22 mouse cellular contexts compared by ENCODE assay signal in genomic region chr3:94881840-94882239, GRCm38 (mm10). TPM values are rescaled to one million over a fixed set of nuclear protein-coding genes. Genes with fewer than 3 reads are reported as not detected.
DNase-seq lines count a peak whose midpoint lies in the region; TF ChIP-seq lines count a peak whose summit lies in the region.
"Had no signal": no experiment of that assay in that cellular context is flagged by ENCODE, and none has a peak within 500 bp of the region (broad histone marks: within the 10 kb centered on the region; RNA-seq: fewer than 3 reads in every experiment).

No protein-coding gene starts in this region.

- in situ Hi-C loops in CH12.LX (cut with MboI; ENCODE audit: low pct_ligation_motif_present, low pct_unique_long_range_greater_than_20kb, low sequenced_read_pairs): no loop called here

- no peak overlapping the region for H3K4me2 ChIP-seq in CH12.LX (ENCODE audit: insufficient read depth, low read depth, poor library complexity, severe bottlenecking)
- H3K4me2 ChIP-seq: embryonic facial prominence, embryonic 13.5 days; embryonic facial prominence, embryonic 15.5 days; forebrain, embryonic 12.5 days had no signal

- TF ChIP-seq EP300 in CH12.LX (IDR thresholded peaks at IDR 0.05; ENCODE audit: low read length) (no peak), MEL (IDR thresholded peaks at IDR 0.05; ENCODE audit: low read depth in 1 of 2, low read length in 2 of 2) (no peak)

- no peak overlapping the region for H3K9ac ChIP-seq in CH12.LX (ENCODE audit: insufficient read depth, low read depth)
- no peak overlapping the region for H3K9ac ChIP-seq in MEL (ENCODE audit: control insufficient read depth, low read depth, low read length, poor library complexity, severe bottlenecking)
- H3K9ac ChIP-seq: embryonic facial prominence, embryonic 13.5 days; embryonic facial prominence, embryonic 15.5 days; forebrain, embryonic 12.5 days had no signal

- TF ChIP-seq RAD21 in CH12.LX (IDR thresholded peaks at IDR 0.05; ENCODE audit: low read depth, low read length) (no peak), MEL (IDR thresholded peaks at IDR 0.05; ENCODE audit: low read depth, low read length) (no peak)

- no peaks in the 10 kb centered on the region for H3K9me3 ChIP-seq in CH12.LX (replicated peaks; ENCODE audit: low read length)
- H3K9me3 ChIP-seq in MEL (replicated peaks; ENCODE audit: insufficient read depth, low read length): no peaks in the 10 kb centered on the region
- H3K9me3 ChIP-seq: embryonic facial prominence, embryonic 13.5 days; embryonic facial prominence, embryonic 15.5 days; forebrain, embryonic 10.5 days; forebrain, embryonic 12.5 days; G1E had no signal

- no peak overlapping the region for H3K4me3 ChIP-seq in layer of hippocampus, adult 2 months
- H3K4me3 ChIP-seq in CH12.LX (replicated peaks in 1 of 3; ENCODE audit: low read depth in 2 of 3, low read length in 2 of 3, poor library complexity in 1 of 3): no peak overlapping the region
- no peak overlapping the region for H3K4me3 ChIP-seq in MEL (ENCODE audit: control insufficient read depth in 1 of 2, insufficient read depth in 1 of 2, low read depth in 2 of 2, low read length in 2 of 2)
- H3K4me3 ChIP-seq: embryonic facial prominence, embryonic 13.5 days; embryonic facial prominence, embryonic 15.5 days; erythroblast, embryonic 14.5 days; forebrain, embryonic 10.5 days; forebrain, embryonic 12.5 days had no signal

- peaks cover 60 to 91% of the 10 kb centered on the region in 2 experiments for H3K36me3 ChIP-seq in CH12.LX (replicated peaks in 1 of 2; ENCODE audit: control insufficient read depth in 1 of 2, insufficient read depth in 1 of 2, low read length in 1 of 2)
- peaks cover 12 to 25% of the 10 kb centered on the region in 2 experiments for H3K36me3 ChIP-seq in MEL (ENCODE audit: control insufficient read depth in 1 of 2, insufficient read depth in 2 of 2, low read length in 2 of 2)

- 0 out of 2 replicates have a peak overlapping the region, but pooled peaks have one; percentile 18 for H3K27ac ChIP-seq in layer of hippocampus, adult 2 months
- H3K27ac ChIP-seq in CH12.LX (ENCODE audit: insufficient read depth, low read depth) (no peak overlapping the region), MEL (ENCODE audit: control insufficient read depth, low read depth, low read length) (no peak overlapping the region)
- H3K27ac ChIP-seq: embryonic facial prominence, embryonic 13.5 days; embryonic facial prominence, embryonic 15.5 days; forebrain, embryonic 10.5 days; forebrain, embryonic 12.5 days had no signal

- TF ChIP-seq CTCF in layer of hippocampus, adult 2 months (conservative IDR thresholded peaks at IDR 0.05): no peak
- no peak for TF ChIP-seq CTCF in CH12.LX (conservative IDR thresholded peaks at IDR 0.05 in 1 of 2, IDR thresholded peaks at IDR 0.05 in 1 of 2; ENCODE audit: low read depth in 2 of 2, low read length in 2 of 2)
- TF ChIP-seq CTCF in MEL (IDR thresholded peaks at IDR 0.05 in 2 of 3, conservative IDR thresholded peaks at IDR 0.05 in 1 of 3; ENCODE audit: control insufficient read depth in 1 of 3, insufficient read depth in 1 of 3, low read depth in 2 of 3, low read length in 3 of 3, poor library complexity in 1 of 3, severe bottlenecking in 1 of 3): no peak

- H3K79me2 ChIP-seq in CH12.LX (replicated peaks; ENCODE audit: control insufficient read depth, extremely low read depth, insufficient read depth, poor library complexity, severe bottlenecking): peaks cover 16% of the 10 kb centered on the region
- peaks cover 17% of the 10 kb centered on the region for H3K79me2 ChIP-seq in MEL (ENCODE audit: control insufficient read depth, insufficient read depth, low read length, poor library complexity)

- no peak for TF ChIP-seq POLR2A in CH12.LX (IDR thresholded peaks at IDR 0.05; ENCODE audit: low read depth, low read length)
- TF ChIP-seq POLR2A in MEL (IDR thresholded peaks at IDR 0.05; ENCODE audit: control insufficient read depth in 1 of 2, insufficient read depth in 1 of 2, low read depth in 1 of 2, low read length in 2 of 2, poor library complexity in 1 of 2): no peak

- H3K27me3 ChIP-seq in CH12.LX (replicated peaks) (no peaks in the 10 kb centered on the region), MEL (ENCODE audit: control insufficient read depth in 1 of 2, insufficient read depth in 2 of 2, low read length in 2 of 2) (no peaks in the 10 kb centered on the region)
- H3K27me3 ChIP-seq: embryonic facial prominence, embryonic 13.5 days; embryonic facial prominence, embryonic 15.5 days; forebrain, embryonic 12.5 days had no signal

- DNase-seq in layer of hippocampus, adult 2 months (ENCODE audit: low spot score in 2 of 2): no peak
- no peak for DNase-seq in layer of hippocampus, adult 11-12 months (ENCODE audit: low spot score)
- DNase-seq in CH12.LX (ENCODE audit: extremely low read depth) (no peak), MEL (ENCODE audit: low read depth, low spot score) (no peak)
- no peak for DNase-seq in thymus, postnatal 4 days
- no peak for DNase-seq in neural tube, embryonic 10.5 days (ENCODE audit: extremely low spot score, low spot score)
- DNase-seq: adrenal gland, adult 2 months; adrenal gland, postnatal 10 days; adrenal gland, postnatal 25 days; cerebellum, adult 11 months; cerebellum, adult 18-20 months; cerebellum, adult 8-10 months; cerebellum, adult 9-11 months; cerebellum, postnatal 14 days; cerebellum, postnatal 36 days; embryo, embryonic 11 days had no signal

- dilution Hi-C loops in CH12.LX (cut with MboI; ENCODE audit: extremely low pct_ligation_motif_present, extremely low pct_unique_long_range_greater_than_20kb, low sequenced_read_pairs): no loop called here

- H3K4me1 ChIP-seq in CH12.LX (ENCODE audit: control insufficient read depth in 1 of 2, insufficient read depth in 2 of 2) (peaks cover 0 to 15% of the 10 kb centered on the region in 2 experiments; a peak in 2 of 4 replicates), MEL (ENCODE audit: control insufficient read depth in 1 of 2, insufficient read depth in 2 of 2, low read length in 2 of 2) (peaks cover 2 to 14% of the 10 kb centered on the region in 2 experiments; a peak in 2 of 4 replicates)

TF ChIP-seq in CH12.LX, 34 proteins besides CTCF, POLR2A, EP300 and RAD21:
- peak; percentile 74 for TF ChIP-seq POLR2AphosphoS2 (IDR thresholded peaks at IDR 0.05; ENCODE audit: low read depth, low read length)
- no peak for TF ChIP-seq IRF4 (IDR thresholded peaks at IDR 0.05; ENCODE audit: low read depth, low read length)
- TF ChIP-seq NRF1 (IDR thresholded peaks at IDR 0.05; ENCODE audit: low read depth, low read length): no peak

TF ChIP-seq in MEL, 35 proteins besides CTCF, POLR2A, EP300 and RAD21:
- TF ChIP-seq ZMIZ1 (IDR thresholded peaks at IDR 0.05; ENCODE audit: low read depth, low read length) (peak; percentile 74), TBP (IDR thresholded peaks at IDR 0.05; ENCODE audit: low read depth, low read length) (no peak), MAZ (IDR thresholded peaks at IDR 0.05; ENCODE audit: low read depth, low read length) (no peak), TAL1 (IDR thresholded peaks at IDR 0.05; ENCODE audit: low read length) (no peak), MYC (IDR thresholded peaks at IDR 0.05; ENCODE audit: low read depth, low read length) (no peak), TCF12 (IDR thresholded peaks at IDR 0.05; ENCODE audit: low read depth, low read length) (no peak), ZKSCAN1 (IDR thresholded peaks at IDR 0.05; ENCODE audit: low read depth, low read length) (no peak), GATA1 (IDR thresholded peaks at IDR 0.05; ENCODE audit: low read depth, low read length) (no peak)

RNA-seq across cellular contexts. Expression of gene Psmb4, which starts 4.9 kb away (rescaled TPM):
- 100 to 1,000 TPM; 272 to 281 TPM for total RNA-seq in layer of hippocampus, adult 2 months (2021)
- total RNA-seq in CH12.LX (2012; rRNA removed) (554 and 695 TPM in 2 replicates), CH12.LX (2014; rRNA removed) (798 and 801 TPM in 2 replicates), MEL (2012; rRNA removed) (890 and 977 TPM in 2 replicates)
- polyA plus RNA-seq in CH12.LX (2012; ENCODE audit: insufficient read length, low read depth) (435 and 481 TPM in 2 replicates), MEL (2012; ENCODE audit: insufficient read depth in 1 of 2, insufficient read length in 2 of 2, low read depth in 1 of 2, low replicate concordance in 2 of 2, missing spikeins in 1 of 2) (100 to 1,000 TPM; 826 to 964 TPM)

RNA-seq across cellular contexts. Expression of gene Pogz, which starts 44.5 kb away (rescaled TPM):
- total RNA-seq in layer of hippocampus, adult 2 months (2021): 10 to 100 TPM; 61.3 to 64.6 TPM
- total RNA-seq in CH12.LX (2012; rRNA removed) (9.5 and 10.1 TPM in 2 replicates), CH12.LX (2014; rRNA removed) (6.7 and 7.7 TPM in 2 replicates), MEL (2012; rRNA removed) (10.6 and 12.9 TPM in 2 replicates)
- polyA plus RNA-seq in CH12.LX (2012; ENCODE audit: insufficient read length, low read depth) (23.4 and 23.6 TPM in 2 replicates), MEL (2012; ENCODE audit: insufficient read depth in 1 of 2, insufficient read length in 2 of 2, low read depth in 1 of 2, low replicate concordance in 2 of 2, missing spikeins in 1 of 2) (10 to 100 TPM in 1 of 2 experiments, not detected in 1; 31.6 TPM)

RNA-seq across cellular contexts. Expression of gene Selenbp1, which starts 51.0 kb away (rescaled TPM):
- 10 to 100 TPM; 10.3 to 10.5 TPM for total RNA-seq in layer of hippocampus, adult 2 months (2021)
- 0.08 and 0.25 TPM in 2 replicates for total RNA-seq in CH12.LX (2012; rRNA removed)
- not detected in 2 replicates for total RNA-seq in CH12.LX (2014; rRNA removed)
- not detected in 2 replicates for polyA plus RNA-seq in CH12.LX (2012; ENCODE audit: insufficient read length, low read depth)
- 109 and 179 TPM in 2 replicates for total RNA-seq in MEL (2012; rRNA removed)
- polyA plus RNA-seq in MEL (2012; ENCODE audit: insufficient read depth in 1 of 2, insufficient read length in 2 of 2, low read depth in 1 of 2, low replicate concordance in 2 of 2, missing spikeins in 1 of 2): 100 to 1,000 TPM in 1 of 2 experiments, not detected in 1; 365 TPM

Comparison
In these comparisons a context has a peak if more than half of its experiments do, and no peak if none do; other contexts are left out.
1. RNA of gene Selenbp1, which starts 51.0 kb away (total RNA-seq): 109 to 179 TPM in MEL and 10.3 to 10.5 TPM in layer of hippocampus, adult 2 months; 0.08 to 0.25 TPM in CH12.LX; every median in the first group is over 4 times any median in the second.